Mouse (Mus musculus) T-helper 2 cell (primary cell): ENCODE results near the gene Hist2h3b.
"Not testable (repeated sequence)": the region's sequence is repeated elsewhere in the genome, so short reads cannot be mapped to it uniquely, and the experiment has no call there.

Experiments used
- in situ Hi-C: fragments of 300-600 bp; cut with MboI, MseI; formaldehyde crosslinking; loops from one replicate; pipeline ENCODE4 v1.15.1; 2025; ENCODE audit warnings: high pct_unique_total_duplicates

The Hist2h3b gene

GRCm38 (mm10) chr3:96262216-96262875, 6.1 kb upstream of the Hist2h3b start:
- in situ Hi-C loops: loop anchor here (10.0 kb wide), 1 partner anchor 588 kb away; no protein-coding TSS in a partner anchor

GRCm38 (mm10) chr3:96262979-96263550, 5.4 kb upstream of the Hist2h3b start, which contains the start of gene Hist2h4:
Hist2h4 (minus strand) TSS chr3:96263311.
- in situ Hi-C loops: loop anchor here (10.0 kb wide), 1 partner anchor 588 kb away; no protein-coding TSS in a partner anchor

- in situ Hi-C loops: loop anchor here (10.0 kb wide), 1 partner anchor 589 kb away; no protein-coding TSS in a partner anchor
Measured at GRCm38 (mm10) chr3:96263558-96264403, 4.7 kb upstream of the Hist2h3b start.

GRCm38 (mm10) chr3:96264404-96264949, 4.0 kb upstream of the Hist2h3b start:
- in situ Hi-C loops: loop anchor here (10.0 kb wide), 1 partner anchor 590 kb away; no protein-coding TSS in a partner anchor

GRCm38 (mm10) chr3:96266132-96266710, 2.2 kb upstream of the Hist2h3b start:
- in situ Hi-C loops: loop anchor here (10.0 kb wide), 1 partner anchor 591 kb away; no protein-coding TSS in a partner anchor

- in situ Hi-C loops: loop anchor here (10.0 kb wide), 1 partner anchor 593 kb away; no protein-coding TSS in a partner anchor
Measured at GRCm38 (mm10) chr3:96267541-96267940, 913 bp upstream of the Hist2h3b start.

- in situ Hi-C loops: loop anchor here (10.0 kb wide), 1 partner anchor 594 kb away; no protein-coding TSS in a partner anchor
Measured at GRCm38 (mm10) chr3:96268776-96269378, 423 bp downstream of the Hist2h3b start.

GRCm38 (mm10) chr3:96269511-96270474, 1.3 kb downstream of the Hist2h3b start, which contains the start of gene Hist2h2bb:
Hist2h2bb (plus strand) TSS chr3:96269752.
- in situ Hi-C loops: loop anchor here (10.0 kb wide), 1 partner anchor 595 kb away; no protein-coding TSS in a partner anchor

GRCm38 (mm10) chr3:96273591-96274465, 5.4 kb downstream of the Hist2h3b start:
- in situ Hi-C loops: no loop called here

- in situ Hi-C loops: no loop called here
Measured at GRCm38 (mm10) chr3:96277428-96277799, 9.0 kb downstream of the Hist2h3b start.

GRCm38 (mm10) chr3:96277800-96278624, 9.6 kb downstream of the Hist2h3b start:
- in situ Hi-C loops: no loop called here

- in situ Hi-C loops: loop anchor here (5.0 kb wide), 1 partner anchor 47 kb away; no protein-coding TSS in a partner anchor
Measured at GRCm38 (mm10) chr3:96280660-96281059, 12.2 kb downstream of the Hist2h3b start.

GRCm38 (mm10) chr3:96284457-96284856, 16.0 kb downstream of the Hist2h3b start:
- in situ Hi-C loops: loop anchor here (5.0 kb wide), 1 partner anchor 43 kb away; no protein-coding TSS in a partner anchor

GRCm38 (mm10) chr3:96287334-96287733, 18.9 kb downstream of the Hist2h3b start:
- in situ Hi-C loops: not testable (repeated sequence)

- in situ Hi-C loops: no loop called here
Measured at GRCm38 (mm10) chr3:96289201-96289600, 20.7 kb downstream of the Hist2h3b start.

- in situ Hi-C loops: not testable (repeated sequence)
Measured at GRCm38 (mm10) chr3:96290727-96291126, 22.3 kb downstream of the Hist2h3b start.

GRCm38 (mm10) chr3:96292641-96293040, 24.2 kb downstream of the Hist2h3b start:
- in situ Hi-C loops: no loop called here
